Mouse (Mus musculus) forebrain, embryonic 10.5 days (tissue): ENCODE measurements around the gene Hivep3. TPM values are rescaled to one million over a fixed set of nuclear protein-coding genes. Genes with fewer than 3 reads are reported as not detected.
A peak's percentile ranks its signal among the peaks of the same experiment; 100 is the strongest.

Experiments used
- DNase-seq: peaks from one replicate; pipeline ENCODE4 v3.0.0-alpha.2; 2017; ENCODE audit warnings: low spot score; ENCODE audit errors: extremely low spot score
- H3K27ac ChIP-seq: fragments of 300-500 bp; sonication (generic); 2 replicates; pipeline ENCODE4 v1.5.1; 2016; ENCODE audit warnings: mild to moderate bottlenecking
- H3K27me3 ChIP-seq: fragments of 300-500 bp; sonication (generic); 2 replicates; pipeline ENCODE4 v1.6.1; 2016; ENCODE audit warnings: mild to moderate bottlenecking; ENCODE audit not compliant: poor library complexity, severe bottlenecking
- H3K36me3 ChIP-seq: fragments of 300-500 bp; sonication (generic); replicated peaks from 2 replicates; pipeline ENCODE4 v1.6.1; 2016; ENCODE audit warnings: mild to moderate bottlenecking, moderate library complexity
- H3K4me1 ChIP-seq: fragments of 300-500 bp; sonication (generic); 2 replicates; pipeline ENCODE4 v1.6.1; 2016
- H3K4me3 ChIP-seq: fragments of 300-500 bp; sonication (generic); 2 replicates; pipeline ENCODE4 v1.5.1; 2016; ENCODE audit warnings: mild to moderate bottlenecking, moderate library complexity
- H3K9me3 ChIP-seq: fragments of 300-500 bp; sonication (generic); 2 replicates; pipeline ENCODE4 v1.6.1; 2016; ENCODE audit warnings: mild to moderate bottlenecking, moderate library complexity
- WGBS: fragments of 180-500 bp; shearing (Covaris S2); methylation state at CpG from one replicate; pipeline ENCODE4 v1.1.7; 2016; 5-methylcytosine and 5-hydroxymethylcytosine counted together
- polyA plus RNA-seq: library from polyadenylated mRNA; unstranded; fragments of >200 nt; fragmentation: Nextera tagmentation; extraction: Ambion mirVana; gene quantifications from 2 replicates; pipeline ENCODE4 v1.2.1, GENCODE M21; 2016

Hivep3 gene
- polyA plus RNA-seq, 1 experiment from 2014 or later = 1.4 TPM

DNA sequence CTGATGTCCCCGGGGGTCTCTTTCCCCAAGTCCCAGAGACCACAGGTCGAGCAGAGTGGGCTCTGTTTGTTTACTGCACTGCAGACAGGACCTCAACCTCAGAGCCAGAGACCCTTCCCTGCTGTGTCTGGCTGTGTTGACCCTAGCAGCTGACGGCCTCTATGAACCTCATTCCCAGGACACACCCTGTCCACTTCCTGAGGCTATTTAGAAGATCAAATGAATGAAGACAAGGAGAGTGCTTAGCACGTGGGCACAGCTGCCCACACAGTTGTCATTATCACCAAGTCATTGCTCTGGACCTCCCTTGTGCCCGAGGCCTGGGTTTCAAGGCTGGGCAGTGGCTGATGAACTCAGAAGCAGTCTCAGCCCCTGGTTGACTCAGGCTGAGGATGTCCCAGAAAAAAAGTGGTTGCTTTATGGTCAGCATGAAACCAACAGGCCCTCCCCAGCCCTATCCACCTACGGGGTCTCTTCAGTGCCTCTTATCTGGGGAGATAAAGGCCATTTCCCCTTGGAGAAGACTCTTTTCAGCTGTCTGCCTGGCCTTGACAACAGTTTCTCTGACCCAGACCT is 416.8 kb downstream of the Hivep3 start:
- Histone ChIP-seq H3K36me3 (no peaks in the 10 kb centered on the region), H3K9me3 (no peaks in the 10 kb centered on the region), H3K27ac (0 out of 2 replicates have a peak overlapping the region, but pooled peaks have one; percentile 51), H3K4me3 (no peak overlapping the region), H3K27me3 (peaks cover 40% of the 10 kb centered on the region), H3K4me1 (peaks cover 18% of the 10 kb centered on the region)
- WGBS = 70% methylated on average over 6 of the region's 6 CpGs
- DNase-seq = no peak

DNA sequence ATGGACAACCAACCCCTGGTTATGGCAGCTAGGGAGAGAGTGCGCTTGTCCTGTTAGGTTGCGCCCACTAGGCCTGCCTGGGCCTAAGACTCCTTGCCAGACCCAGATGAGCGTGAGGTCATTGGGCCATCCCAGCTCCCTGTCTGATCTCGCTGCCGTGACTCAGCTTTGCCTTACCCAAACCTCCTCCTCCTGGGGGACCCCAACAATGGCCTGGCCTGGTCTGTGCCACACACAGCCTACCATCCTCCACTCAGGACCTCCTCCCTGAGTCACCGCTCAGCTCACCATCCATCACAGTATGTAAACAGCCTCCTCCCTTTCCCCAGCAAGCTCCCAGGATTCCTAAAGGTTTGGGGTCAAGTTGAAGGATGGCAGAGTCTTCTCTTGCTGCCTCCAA is 418.3 kb downstream of the Hivep3 start:
- Histone ChIP-seq H3K9me3 (no peaks in the 10 kb centered on the region), H3K4me1 (peaks cover 18% of the 10 kb centered on the region), H3K36me3 (no peaks in the 10 kb centered on the region), H3K27ac (no peak overlapping the region), H3K4me3 (no peak overlapping the region), H3K27me3 (peaks cover 40% of the 10 kb centered on the region)
- no peak for DNase-seq
- 86% methylated on average over 6 of the region's 6 CpGs for WGBS

DNA sequence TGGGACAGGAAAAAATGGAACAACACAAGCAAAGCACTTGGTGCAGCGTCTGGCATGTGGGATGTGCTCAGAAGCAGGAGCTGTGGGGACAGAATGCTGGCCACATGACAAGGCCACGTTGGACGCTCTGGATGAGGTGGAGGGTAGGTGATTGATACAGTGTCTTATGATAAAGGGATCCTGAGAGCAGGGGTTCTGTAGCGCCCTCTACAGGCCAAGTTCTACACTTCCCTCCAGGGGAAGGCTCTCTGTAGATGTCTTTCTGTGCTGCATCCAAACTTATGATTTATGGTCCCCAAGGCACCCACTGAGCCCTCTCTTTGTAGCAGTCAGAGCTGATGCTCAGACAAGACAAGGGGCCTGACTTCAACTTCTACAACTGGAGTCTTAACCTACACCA is 419.1 kb downstream of the Hivep3 start:
- Histone ChIP-seq H3K27me3 (peaks cover 35% of the 10 kb centered on the region), H3K4me1 (peaks cover 18% of the 10 kb centered on the region), H3K27ac (no peak overlapping the region), H3K9me3 (no peaks in the 10 kb centered on the region), H3K4me3 (no peak overlapping the region), H3K36me3 (no peaks in the 10 kb centered on the region)
- 65% methylated on average over 4 of the region's 4 CpGs for WGBS
- DNase-seq = no peak

DNA sequence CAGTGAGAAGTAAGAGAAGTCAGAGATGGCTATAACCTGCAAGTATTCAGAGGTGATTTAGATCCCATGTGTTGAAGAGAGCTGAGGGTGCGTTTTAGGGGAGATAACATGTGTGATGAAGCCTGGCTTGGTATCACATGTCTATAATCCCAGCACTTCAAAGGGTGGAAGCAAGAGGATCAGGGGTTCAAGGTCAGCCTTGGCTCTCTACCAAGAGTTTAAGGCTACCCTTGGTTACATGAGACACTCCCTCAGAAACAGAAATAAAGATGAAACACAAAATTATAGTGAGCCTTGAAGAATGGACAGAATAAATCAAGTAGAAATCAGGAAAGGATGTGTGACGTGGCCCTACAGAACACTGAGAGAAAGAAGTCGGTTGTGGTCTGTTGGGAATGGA is 420.2 kb downstream of the Hivep3 start:
- Histone ChIP-seq H3K27me3 (peaks cover 24% of the 10 kb centered on the region), H3K36me3 (no peaks in the 10 kb centered on the region), H3K27ac (no peak overlapping the region), H3K4me1 (peaks cover 16% of the 10 kb centered on the region), H3K4me3 (no peak overlapping the region), H3K9me3 (no peaks in the 10 kb centered on the region)
- WGBS = 82% methylated on average over 3 of the region's 3 CpGs
- DNase-seq = no peak

DNA sequence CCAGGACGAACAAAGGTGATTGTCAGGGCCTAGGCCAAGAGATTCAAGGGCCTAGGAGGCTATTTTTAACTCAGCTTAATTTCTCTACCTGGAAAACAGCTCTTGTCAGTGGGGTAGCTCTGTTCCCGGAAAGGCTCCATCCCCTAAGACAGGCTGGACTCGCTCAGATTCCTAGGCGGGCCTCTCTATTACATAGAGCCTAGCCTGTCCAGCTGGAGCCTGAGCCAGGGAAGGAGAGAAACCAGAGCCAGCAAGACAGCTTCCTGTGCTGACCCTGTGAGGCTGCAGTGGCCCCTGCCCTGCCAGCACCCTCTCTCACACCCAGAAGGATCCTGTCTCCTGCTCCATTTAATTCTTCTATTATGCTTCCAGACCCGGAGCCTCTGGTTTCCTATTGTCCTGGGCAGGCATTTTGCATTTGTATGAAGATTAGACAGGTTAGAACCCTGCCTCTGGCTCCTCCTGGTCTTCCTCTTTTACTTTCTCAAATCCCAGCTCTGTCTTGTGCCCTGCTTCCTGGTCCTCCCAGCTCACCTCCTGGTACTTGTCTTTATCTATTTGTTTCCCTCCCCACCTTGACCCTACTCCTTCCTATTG is 425.2 kb downstream of the Hivep3 start:
- peaks cover 34% of the 10 kb centered on the region for H3K27me3 ChIP-seq
- H3K9me3 ChIP-seq = no peaks in the 10 kb centered on the region
- peaks cover 21% of the 10 kb centered on the region for H3K4me1 ChIP-seq
- no peak for DNase-seq
- 27% methylated on average over 5 of the region's 5 CpGs for WGBS
- no peaks in the 10 kb centered on the region for H3K36me3 ChIP-seq
- no peak overlapping the region for H3K4me3 ChIP-seq
- peak overlapping the region; percentile 48; the same call in 1 of the 2 replicates for H3K27ac ChIP-seq

DNA sequence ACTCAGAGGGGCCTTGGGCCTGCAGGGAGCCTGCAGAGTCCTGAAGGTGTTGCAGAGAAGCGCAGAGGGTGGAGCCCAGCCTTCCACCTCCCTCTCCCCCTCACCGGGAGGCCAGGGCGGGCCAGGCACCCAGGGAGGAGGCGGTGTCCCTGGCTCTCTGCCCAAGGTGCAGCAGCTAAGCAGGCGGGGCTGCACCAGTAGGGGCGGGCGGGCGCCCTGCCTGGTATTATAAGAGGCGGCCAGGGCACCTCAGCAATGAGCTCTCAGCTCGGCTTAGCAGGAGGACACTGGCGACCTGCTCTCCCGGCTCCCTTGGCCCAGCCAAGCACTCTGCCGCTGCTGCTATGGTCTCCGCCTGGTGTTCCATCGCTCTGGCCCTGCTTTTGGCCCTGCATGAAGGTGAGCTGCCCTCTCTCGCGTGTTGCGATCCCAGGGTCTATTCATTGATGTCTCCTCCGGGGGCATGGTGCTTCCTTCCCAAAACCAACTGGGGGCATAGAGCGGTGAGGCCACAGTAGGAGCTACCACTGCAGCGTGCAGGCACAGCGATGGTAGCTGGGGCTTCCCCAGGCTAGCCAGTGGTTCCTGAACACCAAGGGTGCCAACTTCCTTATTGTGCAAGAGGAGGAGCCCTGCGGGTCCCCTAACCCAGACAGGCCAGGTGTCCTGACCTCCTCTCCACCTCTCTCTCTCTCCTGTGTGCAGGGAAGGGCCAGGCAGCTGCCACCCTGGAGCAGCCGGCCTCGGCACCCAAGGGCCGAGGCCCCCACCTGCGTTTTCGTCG is 427.8 kb downstream of the Hivep3 start, which contains the start of gene Edn2:
TSS of gene Edn2 (plus strand) at position 41 of the 784 bp plus-strand sequence.
- Histone ChIP-seq H3K9me3 (no peaks in the 10 kb centered on the region), H3K4me1 (peaks cover 21% of the 10 kb centered on the region), H3K27ac (no peak within 1 kb of the TSS), H3K27me3 (peaks cover 34% of the 10 kb centered on the region), H3K4me3 (no peak within 1 kb of the TSS), H3K36me3 (no peaks in the 10 kb centered on the region)
- WGBS = 44% methylated on average over 26 of the region's 29 CpGs
- DNase-seq = no peak

DNA sequence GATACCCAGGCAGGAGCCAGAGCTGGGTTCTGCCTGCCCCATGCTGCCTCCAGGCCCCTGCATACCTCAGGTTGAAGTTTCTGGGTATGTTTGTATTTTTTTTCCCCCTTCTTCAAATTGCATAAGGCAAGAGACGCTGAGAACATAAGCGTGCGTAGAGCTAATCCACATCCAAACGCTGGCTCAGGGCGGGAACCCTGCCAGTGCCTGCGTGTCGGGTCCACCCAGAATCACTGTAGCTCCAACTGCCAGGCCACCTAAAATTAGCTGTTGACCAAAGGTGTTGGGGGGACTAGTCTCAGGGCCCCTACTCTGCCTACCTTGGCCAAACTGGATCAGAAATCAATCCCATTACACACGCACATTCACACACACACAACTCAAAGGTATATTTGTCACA is 429.0 kb downstream of the Hivep3 start:
- H3K4me3 ChIP-seq = no peak overlapping the region
- H3K4me1 ChIP-seq = peaks cover 21% of the 10 kb centered on the region
- H3K27me3 ChIP-seq = peaks cover 34% of the 10 kb centered on the region
- H3K9me3 ChIP-seq = no peaks in the 10 kb centered on the region
- no peak for DNase-seq
- 94% methylated on average over 8 of the region's 8 CpGs for WGBS
- H3K36me3 ChIP-seq = no peaks in the 10 kb centered on the region
- H3K27ac ChIP-seq = no peak overlapping the region

DNA sequence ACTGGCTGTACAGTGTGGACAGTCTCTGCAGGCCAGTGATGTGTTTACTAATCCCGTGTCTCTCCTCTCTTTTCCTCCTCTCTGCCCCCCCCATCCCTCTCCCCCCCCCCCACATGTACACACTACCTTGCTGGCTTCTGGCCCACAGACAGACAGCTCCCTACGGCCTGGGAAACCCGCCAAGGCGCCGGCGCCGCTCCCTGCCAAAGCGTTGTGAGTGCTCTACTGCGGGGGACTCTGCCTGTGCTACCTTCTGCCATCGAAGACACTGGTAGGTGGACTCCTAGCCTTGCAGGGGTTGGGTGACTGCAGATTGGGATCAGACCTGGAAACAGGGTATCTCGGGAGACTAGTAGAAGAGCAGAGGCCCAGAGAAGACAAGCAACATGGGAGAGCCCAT is 429.7 kb downstream of the Hivep3 start:
- H3K4me3 ChIP-seq = no peak overlapping the region
- H3K4me1 ChIP-seq = peaks cover 21% of the 10 kb centered on the region
- WGBS = 79% methylated on average over 11 of the region's 11 CpGs
- no peak for DNase-seq
- H3K9me3 ChIP-seq = no peaks in the 10 kb centered on the region
- H3K27ac ChIP-seq = peak overlapping the region; percentile 11; the same call in 1 of the 2 replicates
- H3K27me3 ChIP-seq = peaks cover 34% of the 10 kb centered on the region
- H3K36me3 ChIP-seq = no peaks in the 10 kb centered on the region

DNA sequence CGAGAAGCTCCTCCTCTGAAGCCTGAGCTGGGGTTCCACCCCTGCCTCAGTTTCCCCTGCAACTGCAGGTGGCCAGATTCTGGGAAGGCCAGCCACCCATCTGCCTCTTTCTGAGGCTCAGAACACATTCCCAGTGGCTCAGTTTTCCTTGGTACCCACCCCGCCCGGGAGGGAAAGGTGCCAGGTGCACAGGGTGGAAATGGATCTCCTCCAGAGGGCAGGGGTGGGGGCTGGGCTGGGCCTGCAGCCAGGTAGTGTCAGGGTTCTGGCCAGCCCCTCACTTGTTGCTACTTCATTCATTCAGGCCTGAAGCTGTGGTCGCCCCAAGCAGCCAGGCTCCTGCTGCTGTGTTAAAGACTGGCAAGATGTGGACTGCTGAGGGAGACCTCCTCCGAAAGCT is 430.7 kb downstream of the Hivep3 start:
- WGBS = 82% methylated on average over 5 of the region's 5 CpGs
- DNase-seq = no peak
- Histone ChIP-seq H3K4me1 (peaks cover 14% of the 10 kb centered on the region), H3K27me3 (peaks cover 34% of the 10 kb centered on the region), H3K36me3 (no peaks in the 10 kb centered on the region), H3K4me3 (no peak overlapping the region), H3K27ac (no peak overlapping the region), H3K9me3 (no peaks in the 10 kb centered on the region)

DNA sequence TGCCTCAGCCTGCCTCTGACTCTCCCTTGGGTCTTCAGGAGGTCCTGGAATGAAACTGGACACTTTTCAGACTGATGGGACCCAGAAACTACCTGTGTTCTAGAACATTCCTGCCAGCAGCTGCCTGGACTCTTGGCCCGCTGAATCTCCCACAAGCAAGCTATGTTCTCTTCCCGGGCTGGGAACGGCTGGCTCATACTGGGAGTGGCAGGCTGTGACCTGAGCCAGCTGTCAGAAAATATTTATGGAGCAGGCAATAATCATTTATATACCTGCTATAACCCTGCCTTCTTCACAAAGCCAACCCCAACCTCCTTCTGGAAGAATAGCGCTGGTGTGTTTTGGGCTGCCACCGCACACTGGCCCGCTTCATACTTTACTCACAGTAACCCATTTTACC is 434.2 kb downstream of the Hivep3 start:
- Histone ChIP-seq H3K4me1 (peaks cover 15% of the 10 kb centered on the region), H3K36me3 (no peaks in the 10 kb centered on the region), H3K27me3 (peaks cover 7% of the 10 kb centered on the region), H3K4me3 (no peak overlapping the region), H3K27ac (no peak overlapping the region), H3K9me3 (no peaks in the 10 kb centered on the region)
- 92% methylated on average over 6 of the region's 6 CpGs for WGBS
- no peak for DNase-seq

DNA sequence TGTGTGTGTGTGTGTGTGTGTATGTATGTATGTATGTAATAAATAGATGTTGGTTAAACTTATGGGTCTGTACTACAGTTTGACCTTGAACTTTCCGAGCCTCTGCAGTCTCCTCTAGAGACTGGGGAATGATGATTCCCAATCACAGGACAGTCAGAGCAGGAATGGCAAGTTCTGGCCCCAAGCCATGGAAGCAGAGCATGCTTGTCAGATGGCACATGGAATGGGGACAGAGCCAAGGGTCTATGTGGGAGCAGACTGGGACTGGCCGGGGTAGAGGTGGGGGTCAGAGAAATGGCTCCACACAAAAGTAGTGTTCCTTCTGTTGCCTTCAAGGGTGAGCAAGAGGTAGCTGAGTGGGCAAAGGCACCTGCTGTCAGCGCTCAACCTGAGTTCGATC is 434.8 kb downstream of the Hivep3 start:
- Histone ChIP-seq H3K4me3 (no peak overlapping the region), H3K27me3 (peaks cover 1% of the 10 kb centered on the region; the same call in 1 of the 2 replicates), H3K4me1 (peaks cover 15% of the 10 kb centered on the region), H3K9me3 (no peaks in the 10 kb centered on the region), H3K27ac (no peak overlapping the region), H3K36me3 (no peaks in the 10 kb centered on the region)
- WGBS = 92% methylated on average over 4 of the region's 4 CpGs
- DNase-seq = no peak

DNA sequence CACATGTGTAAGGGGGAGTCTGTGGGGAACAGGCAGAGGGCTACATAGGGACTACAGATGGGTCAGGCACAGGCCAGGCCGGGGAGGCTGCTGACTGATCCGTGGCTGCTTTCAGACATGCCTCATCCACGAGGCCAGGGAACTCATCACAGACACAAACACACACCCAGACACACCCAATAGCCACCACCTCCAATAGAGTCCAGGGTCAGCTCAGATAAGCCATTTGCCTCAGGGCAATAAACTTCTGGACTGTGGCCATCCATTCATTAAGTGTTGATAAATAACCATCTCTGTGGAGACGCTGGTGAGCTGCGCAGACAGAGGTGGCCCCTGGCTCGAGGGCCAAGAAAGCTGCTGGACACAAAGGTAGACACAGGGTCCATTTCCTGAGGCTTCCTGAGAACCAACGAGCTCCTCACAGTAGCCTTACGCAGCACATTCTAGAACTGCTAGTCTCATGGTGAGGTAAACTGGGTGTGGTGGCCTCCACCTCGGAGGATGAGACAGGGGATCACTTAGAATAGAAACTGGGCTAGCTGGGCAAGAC is 436.9 kb downstream of the Hivep3 start:
- DNase-seq = no peak
- 75% methylated on average over 9 of the region's 9 CpGs for WGBS

More for the DNA sequence above, 436.9 kb downstream of the Hivep3 start:
- Histone ChIP-seq H3K27me3 (no peaks in the 10 kb centered on the region), H3K27ac (no peak overlapping the region), H3K36me3 (no peaks in the 10 kb centered on the region), H3K4me3 (no peak overlapping the region), H3K9me3 (no peaks in the 10 kb centered on the region), H3K4me1 (peaks cover 15% of the 10 kb centered on the region)
